Mouse (Mus musculus): Measurements from ENCODE around the gene Catsper4. TPM values are rescaled to one million over a fixed set of nuclear protein-coding genes. Genes with fewer than 3 reads are reported as not detected.
A peak's percentile ranks its signal among the peaks of the same experiment; 100 is the strongest.

The Catsper4 gene
- polyA plus RNA-seq, 1 experiment from 2014 or later = 0.19 TPM

DNA sequence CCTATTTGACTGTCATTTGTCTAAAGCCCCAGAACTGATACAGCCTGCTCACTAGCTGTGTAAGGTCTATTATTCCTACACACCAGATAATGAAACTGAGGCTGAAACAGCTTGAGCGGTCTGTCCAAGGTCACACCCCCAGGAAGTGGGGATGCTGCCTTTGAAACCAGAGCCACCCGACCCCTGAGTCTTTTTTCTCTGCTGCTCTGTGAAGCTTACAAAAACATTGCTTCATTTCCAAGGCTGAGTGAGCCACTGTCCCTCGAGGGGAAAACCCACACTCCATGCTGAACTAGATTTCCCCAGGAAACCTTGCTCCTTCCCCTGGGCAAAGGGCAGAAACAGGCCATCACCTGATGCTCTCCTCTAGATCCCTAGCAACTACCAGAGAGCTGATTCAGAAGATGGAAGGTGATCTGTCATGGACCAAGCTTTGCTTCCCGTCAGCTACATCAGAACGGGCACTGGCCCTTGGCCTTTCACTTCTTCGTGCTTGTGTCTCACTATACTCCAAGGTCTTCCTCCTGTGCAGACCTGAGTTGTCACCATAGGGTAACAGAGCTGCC, 20.6 kb downstream of the Catsper4 start:
- Histone ChIP-seq H3K4me2 (no peak overlapping the region), H3K36me3 (no peaks in the 10 kb centered on the region), H3K9ac (no peak overlapping the region), H3K4me3 (no peak overlapping the region), H3K4me1 (no peaks in the 10 kb centered on the region), H3K9me3 (no peaks in the 10 kb centered on the region), H3K27ac (no peak overlapping the region), H3K27me3 (no peaks in the 10 kb centered on the region)
- 50% methylated on average over 6 of the region's 6 CpGs for WGBS
- no peak for ATAC-seq (ENCODE audit: borderline replicate concordance, extremely low read depth, low FRiP score, low TSS enrichment)

DNA sequence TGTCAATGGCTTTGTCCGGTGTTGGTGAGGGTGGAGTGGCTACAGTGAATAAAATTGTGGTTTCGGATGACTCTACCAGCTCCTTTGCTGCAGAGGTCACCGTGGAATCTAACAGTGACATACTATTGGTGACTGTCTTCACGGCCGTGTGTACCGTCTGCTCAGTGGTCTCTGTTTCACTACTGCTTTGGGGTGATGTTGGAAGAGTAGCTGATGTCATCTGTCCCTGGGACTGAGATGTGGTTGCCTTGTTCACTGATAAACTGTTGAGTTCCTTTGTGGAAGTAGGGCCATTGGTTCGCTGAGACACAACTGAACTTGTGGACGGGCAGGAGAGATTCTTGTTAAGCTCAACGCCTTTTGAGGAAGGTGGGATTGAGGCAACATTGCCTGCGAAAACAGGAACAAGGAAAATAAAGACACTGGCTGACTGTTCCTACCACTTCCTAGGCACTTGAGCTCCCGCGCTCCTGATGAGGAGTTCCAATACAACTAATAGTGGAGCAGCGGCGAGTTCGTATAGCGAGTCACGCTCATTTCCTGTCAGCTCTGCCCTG, 23.8 kb downstream of the Catsper4 start:
- ATAC-seq (ENCODE audit: borderline replicate concordance, extremely low read depth, low FRiP score, low TSS enrichment) = no peak

GRCm38 (mm10) chr4:134202904-134203303, 24.3 kb downstream of the Catsper4 start, which contains the start of gene Gm7534:
Gm7534 (minus strand) TSS chr4:134203004.
- no peaks in the 10 kb centered on the region for H3K9me3 ChIP-seq
- no peaks in the 10 kb centered on the region for H3K36me3 ChIP-seq
- no peak within 1 kb of the TSS for H3K27ac ChIP-seq
- no peak within 1 kb of the TSS for H3K4me3 ChIP-seq
- WGBS = 89% methylated on average over 4 of the region's 4 CpGs
- H3K4me2 ChIP-seq = no peak within 1 kb of the TSS
- H3K4me1 ChIP-seq = no peaks in the 10 kb centered on the region
- no peaks in the 10 kb centered on the region for H3K27me3 ChIP-seq
- H3K9ac ChIP-seq = no peak within 1 kb of the TSS
- ATAC-seq (ENCODE audit: borderline replicate concordance, extremely low read depth, low FRiP score, low TSS enrichment) = no peak

More for the DNA sequence above, 23.8 kb downstream of the Catsper4 start:
- Histone ChIP-seq H3K4me2 (no peak overlapping the region), H3K27me3 (no peaks in the 10 kb centered on the region), H3K36me3 (no peaks in the 10 kb centered on the region), H3K4me3 (no peak overlapping the region), H3K27ac (no peak overlapping the region), H3K4me1 (no peaks in the 10 kb centered on the region), H3K9ac (no peak overlapping the region), H3K9me3 (no peaks in the 10 kb centered on the region)
- WGBS = 81% methylated on average over 17 of the region's 17 CpGs

DNA sequence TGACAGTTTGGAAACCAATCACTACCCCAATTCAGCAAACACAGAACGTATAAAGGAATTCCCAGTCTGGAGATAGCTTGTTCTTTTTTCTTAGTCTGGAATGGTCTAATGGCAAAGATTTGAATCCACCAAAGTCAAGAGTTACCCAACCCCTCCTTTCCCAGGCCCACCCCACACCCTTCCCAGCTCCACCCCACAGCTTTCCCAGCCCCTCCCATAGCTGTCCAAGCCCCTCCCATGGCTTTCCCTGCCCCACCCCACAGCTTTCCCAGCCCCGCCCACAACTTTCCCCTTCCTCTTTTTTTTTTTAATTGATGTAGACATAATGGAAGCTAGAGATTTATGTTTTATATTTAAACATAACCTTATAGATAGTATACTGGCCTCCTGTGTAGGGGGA, 27.8 kb downstream of the Catsper4 start:
- H3K4me2 ChIP-seq = no peak overlapping the region
- H3K27me3 ChIP-seq = no peaks in the 10 kb centered on the region
- 70% methylated on average over 2 of the region's 2 CpGs for WGBS
- no peaks in the 10 kb centered on the region for H3K4me1 ChIP-seq
- ATAC-seq (ENCODE audit: borderline replicate concordance, extremely low read depth, low FRiP score, low TSS enrichment) = no peak
- H3K36me3 ChIP-seq = no peaks in the 10 kb centered on the region
- no peak overlapping the region for H3K27ac ChIP-seq
- no peak overlapping the region for H3K9ac ChIP-seq
- no peak overlapping the region for H3K4me3 ChIP-seq
- H3K9me3 ChIP-seq = no peaks in the 10 kb centered on the region

DNA sequence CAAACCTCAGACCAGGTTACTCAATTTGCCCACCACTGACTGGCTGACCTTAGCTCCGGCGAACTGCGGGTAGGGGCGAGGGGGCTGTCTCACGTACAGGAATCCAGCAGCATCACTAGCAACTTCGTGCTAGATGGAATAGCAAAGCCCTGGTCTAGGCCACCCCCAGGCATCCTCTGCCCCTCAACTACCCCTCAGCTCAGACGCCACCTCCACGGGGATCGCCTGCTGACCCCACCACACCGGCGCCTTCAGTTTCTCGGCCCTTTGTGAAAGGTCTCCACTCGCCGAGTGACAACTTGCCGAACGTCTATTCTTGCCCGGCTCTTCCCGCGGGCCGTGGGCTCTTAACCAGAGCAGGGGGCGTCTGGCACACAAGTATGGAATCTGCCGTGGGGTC, 40.9 kb downstream of the Catsper4 start:
- Histone ChIP-seq H3K9ac (peak overlapping the region; percentile 61), H3K27me3 (no peaks in the 10 kb centered on the region), H3K4me2 (peak overlapping the region; percentile 91), H3K4me1 (peaks cover 11% of the 10 kb centered on the region), H3K27ac (peak overlapping the region; percentile 78), H3K36me3 (no peaks in the 10 kb centered on the region), H3K4me3 (peak overlapping the region; percentile 67), H3K9me3 (no peaks in the 10 kb centered on the region)
- no peak for ATAC-seq (ENCODE audit: borderline replicate concordance, extremely low read depth, low FRiP score, low TSS enrichment)
- WGBS = under 1% methylated on average over 22 of the region's 22 CpGs

- 71% methylated on average over 3 of the region's 3 CpGs for WGBS
- H3K9me3 ChIP-seq = no peaks in the 10 kb centered on the region
- H3K4me1 ChIP-seq = peaks cover 11% of the 10 kb centered on the region
- peak overlapping the region; percentile 91 for H3K4me2 ChIP-seq
- H3K27ac ChIP-seq = no peak overlapping the region
- no peaks in the 10 kb centered on the region for H3K36me3 ChIP-seq
- H3K27me3 ChIP-seq = no peaks in the 10 kb centered on the region
- H3K9ac ChIP-seq = peak overlapping the region; percentile 61
- peak overlapping the region; percentile 67 for H3K4me3 ChIP-seq
- ATAC-seq (ENCODE audit: borderline replicate concordance, extremely low read depth, low FRiP score, low TSS enrichment) = no peak
Measured at GRCm38 (mm10) chr4:134185569-134185968, 41.6 kb downstream of the Catsper4 start.

DNA sequence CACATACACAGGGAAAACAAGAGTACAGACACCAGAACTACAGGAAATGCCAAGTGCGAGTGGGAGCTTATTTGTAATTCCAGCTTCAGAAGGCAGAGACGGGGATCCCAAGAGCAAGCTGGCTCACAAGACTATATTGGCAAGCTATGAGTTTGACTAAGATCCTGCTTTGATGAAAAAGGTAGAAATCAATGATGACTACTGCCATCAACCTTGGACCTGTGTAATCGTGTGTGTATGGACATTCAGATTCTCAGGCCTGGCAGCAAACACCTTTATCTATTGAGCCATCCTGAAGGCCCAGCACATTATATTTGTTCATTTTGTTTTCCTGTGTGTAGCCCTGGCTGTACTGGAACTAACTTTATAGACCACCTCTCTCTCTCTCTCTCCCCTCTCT, 43.5 kb downstream of the Catsper4 start:
- Histone ChIP-seq H3K4me3 (no peak overlapping the region), H3K27me3 (no peaks in the 10 kb centered on the region), H3K4me2 (no peak overlapping the region), H3K36me3 (no peaks in the 10 kb centered on the region), H3K4me1 (peaks cover 11% of the 10 kb centered on the region), H3K27ac (no peak overlapping the region), H3K9ac (no peak overlapping the region), H3K9me3 (no peaks in the 10 kb centered on the region)
- no peak for ATAC-seq (ENCODE audit: borderline replicate concordance, extremely low read depth, low FRiP score, low TSS enrichment)
- WGBS = 85% methylated on average over 3 of the region's 3 CpGs

GRCm38 (mm10) chr4:134181825-134182224, 45.4 kb downstream of the Catsper4 start:
- H3K4me2 ChIP-seq = no peak overlapping the region
- no peak overlapping the region for H3K27ac ChIP-seq
- no peaks in the 10 kb centered on the region for H3K9me3 ChIP-seq
- peak; percentile 50; the same call in 1 of the 2 replicates for ATAC-seq (ENCODE audit: borderline replicate concordance, extremely low read depth, low FRiP score, low TSS enrichment)
- H3K36me3 ChIP-seq = no peaks in the 10 kb centered on the region
- H3K4me1 ChIP-seq = peaks cover 11% of the 10 kb centered on the region
- no peaks in the 10 kb centered on the region for H3K27me3 ChIP-seq
- no peak overlapping the region for H3K9ac ChIP-seq
- no peak overlapping the region for H3K4me3 ChIP-seq

DNA sequence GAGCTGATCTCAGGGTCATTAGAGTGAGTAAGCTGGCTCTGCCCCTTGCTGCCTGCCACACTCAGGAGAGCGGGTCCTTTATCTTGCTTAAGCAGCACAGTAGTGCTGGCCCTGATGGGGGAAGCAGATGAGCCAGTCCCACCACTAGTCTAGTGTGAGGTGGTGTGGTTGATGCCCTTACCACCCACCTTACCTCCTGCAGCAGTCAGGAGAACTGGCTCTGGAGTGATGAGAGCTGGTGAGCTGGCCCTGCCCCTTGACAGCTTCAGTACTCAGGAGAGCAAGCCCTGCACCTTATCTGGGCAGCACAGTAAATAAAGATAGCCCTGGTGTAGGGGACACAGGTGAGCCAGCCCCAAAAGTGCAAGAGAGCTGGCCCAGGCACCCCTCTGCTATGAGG, 46.1 kb downstream of the Catsper4 start:
- ATAC-seq (ENCODE audit: borderline replicate concordance, extremely low read depth, low FRiP score, low TSS enrichment) = peak; percentile 11; the same call in 1 of the 2 replicates
- no peaks in the 10 kb centered on the region for H3K9me3 ChIP-seq
- H3K27ac ChIP-seq = no peak overlapping the region
- no peaks in the 10 kb centered on the region for H3K27me3 ChIP-seq
- no peak overlapping the region for H3K9ac ChIP-seq
- H3K4me1 ChIP-seq = peaks cover 10% of the 10 kb centered on the region
- WGBS = 89% methylated on average over 1 of the region's 1 CpGs
- no peaks in the 10 kb centered on the region for H3K36me3 ChIP-seq
- H3K4me3 ChIP-seq = no peak overlapping the region
- no peak overlapping the region for H3K4me2 ChIP-seq

DNA sequence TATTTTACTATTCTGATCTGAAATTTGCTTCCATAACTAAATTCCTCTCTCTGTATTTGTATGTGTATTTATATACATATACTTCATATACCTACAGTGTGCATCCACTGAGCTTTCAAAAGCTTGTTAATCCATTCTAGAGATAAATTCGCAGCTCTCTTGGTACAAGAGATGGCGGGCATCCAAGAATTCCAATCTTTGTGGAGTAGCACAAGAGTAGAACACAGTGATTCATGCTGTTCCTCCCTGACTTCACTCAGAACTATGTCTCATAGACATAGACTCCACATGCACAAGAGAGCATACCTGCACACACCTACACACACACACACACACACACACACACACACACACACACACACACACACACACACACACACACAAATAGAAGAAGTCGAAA, 54.8 kb downstream of the Catsper4 start:
- no peak for ATAC-seq (ENCODE audit: borderline replicate concordance, extremely low read depth, low FRiP score, low TSS enrichment)
- Histone ChIP-seq H3K9ac (no peak overlapping the region), H3K9me3 (no peaks in the 10 kb centered on the region), H3K4me2 (no peak overlapping the region), H3K27ac (no peak overlapping the region), H3K27me3 (no peaks in the 10 kb centered on the region), H3K36me3 (0 out of 2 replicates have a peak, but pooled peaks cover 7% of the 10 kb centered on the region), H3K4me1 (no peaks in the 10 kb centered on the region), H3K4me3 (no peak overlapping the region)
- 61% methylated on average over 3 of the region's 3 CpGs for WGBS

DNA sequence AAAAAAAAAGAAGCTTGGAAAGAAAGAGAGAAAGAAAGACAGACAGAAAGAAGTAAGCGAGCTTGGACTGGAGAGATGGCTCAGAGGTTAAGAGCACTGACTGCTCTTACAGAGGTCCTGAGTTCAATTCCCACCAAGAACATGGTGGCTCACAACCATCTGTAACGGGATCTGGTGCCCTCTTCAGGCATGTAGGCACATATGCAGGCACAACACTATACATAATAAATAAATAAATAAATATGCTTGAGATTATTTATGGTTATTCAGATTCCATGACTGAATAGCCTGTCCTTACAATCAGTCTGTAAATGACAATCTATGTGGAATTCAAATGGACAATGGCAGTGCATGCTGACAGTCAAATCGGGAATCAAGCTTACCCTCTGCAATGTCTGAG, 60.3 kb downstream of the Catsper4 start:
- Histone ChIP-seq H3K4me3 (no peak overlapping the region), H3K9me3 (no peaks in the 10 kb centered on the region), H3K4me1 (no peaks in the 10 kb centered on the region), H3K4me2 (no peak overlapping the region), H3K36me3 (0 out of 2 replicates have a peak, but pooled peaks cover 10% of the 10 kb centered on the region), H3K27me3 (no peaks in the 10 kb centered on the region), H3K27ac (no peak overlapping the region), H3K9ac (no peak overlapping the region)
- 91% methylated on average over 3 of the region's 3 CpGs for WGBS
- no peak for ATAC-seq (ENCODE audit: borderline replicate concordance, extremely low read depth, low FRiP score, low TSS enrichment)

DNA sequence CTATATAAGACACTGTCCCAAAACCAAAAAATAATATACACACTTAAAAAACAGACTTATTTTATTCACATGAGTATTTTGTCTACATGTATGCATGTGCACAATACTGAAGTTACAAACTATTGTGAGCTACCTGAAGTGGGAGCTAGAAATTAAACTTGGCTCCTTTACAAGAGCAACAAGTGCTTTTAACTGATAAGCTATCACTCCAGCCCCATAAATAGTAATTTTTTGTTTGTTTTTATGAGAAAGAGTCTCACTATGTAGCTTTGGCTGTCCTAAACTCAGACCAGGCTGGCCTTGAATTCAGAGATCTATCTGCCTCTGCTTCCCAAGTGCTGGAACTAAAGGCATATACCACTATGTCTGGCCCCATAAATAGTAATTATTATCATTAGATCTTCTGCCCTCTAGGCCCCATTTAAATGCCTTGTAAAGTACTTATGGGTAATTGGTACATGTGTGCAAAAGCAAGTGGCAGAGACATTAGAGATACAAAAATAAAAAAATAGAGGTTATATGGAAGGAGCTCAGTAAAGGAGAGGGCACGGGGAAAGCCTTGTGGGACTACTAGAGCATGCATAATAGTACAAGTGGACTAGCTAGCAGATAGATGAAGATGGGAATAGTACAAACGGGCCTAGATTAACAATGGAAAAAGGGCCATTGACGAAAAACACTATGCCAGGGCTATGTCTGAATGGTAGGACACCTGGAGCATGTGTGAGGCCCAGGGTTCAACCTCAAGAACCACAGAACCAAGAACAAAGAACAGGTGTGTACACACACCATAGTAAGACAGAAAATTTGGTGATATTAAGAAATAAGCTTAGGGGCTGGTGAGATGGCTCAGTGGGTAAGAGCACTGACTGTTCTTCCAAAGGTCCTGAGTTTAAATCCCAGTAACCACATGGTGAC, 61.4 kb downstream of the Catsper4 start:
- H3K27ac ChIP-seq = no peak overlapping the region
- ATAC-seq (ENCODE audit: borderline replicate concordance, extremely low read depth, low FRiP score, low TSS enrichment) = no peak
- H3K4me3 ChIP-seq = no peak overlapping the region
- H3K9ac ChIP-seq = no peak overlapping the region
- H3K4me1 ChIP-seq = no peaks in the 10 kb centered on the region
- 0 out of 2 replicates have a peak, but pooled peaks cover 6% of the 10 kb centered on the region for H3K36me3 ChIP-seq
- 81% methylated on average over 3 of the region's 3 CpGs for WGBS
- H3K27me3 ChIP-seq = no peaks in the 10 kb centered on the region
- H3K9me3 ChIP-seq = no peaks in the 10 kb centered on the region
- no peak overlapping the region for H3K4me2 ChIP-seq

Data from lung, embryonic 15.5 days (tissue).